Mouse (Mus musculus) liver, embryonic 15.5 days (tissue): Measurements from ENCODE around the gene Ctcf. TPM values are rescaled to one million over a fixed set of nuclear protein-coding genes. Genes with fewer than 3 reads are reported as not detected.

Experiments used
- ATAC-seq: fragments of 200-750 bp; cut with Nextera tagmentation; 2 replicates; pipeline ENCODE4 v1.8.0; 2017; ENCODE audit warnings: moderate number of reproducible peaks, mild to moderate bottlenecking, moderate library complexity; ENCODE audit not compliant: insufficient read depth
- H3K27ac ChIP-seq: fragments of 300-500 bp; sonication (generic); replicated peaks from 2 replicates; pipeline ENCODE4 v1.5.1; 2015; ENCODE audit warnings: mild to moderate bottlenecking, inconsistent platforms
- H3K27me3 ChIP-seq: fragments of 300-500 bp; sonication (generic); 2 replicates; pipeline ENCODE4 v1.6.1; 2015; ENCODE audit warnings: mild to moderate bottlenecking, inconsistent platforms
- H3K36me3 ChIP-seq: fragments of 300-500 bp; sonication (generic); replicated peaks from 2 replicates; pipeline ENCODE4 v1.6.1; 2015; ENCODE audit warnings: moderate library complexity, mild to moderate bottlenecking, inconsistent platforms
- H3K4me1 ChIP-seq: fragments of 300-500 bp; sonication (generic); replicated peaks from 2 replicates; pipeline ENCODE4 v1.6.1; 2015; ENCODE audit warnings: inconsistent platforms
- H3K4me2 ChIP-seq: fragments of 300-500 bp; sonication (generic); 2 replicates; pipeline ENCODE4 v1.6.1; 2015; ENCODE audit warnings: moderate library complexity, mild to moderate bottlenecking, inconsistent platforms
- H3K4me3 ChIP-seq: fragments of 300-500 bp; sonication (generic); replicated peaks from 2 replicates; pipeline ENCODE4 v1.5.1; 2015; ENCODE audit warnings: mild to moderate bottlenecking, inconsistent platforms
- H3K9ac ChIP-seq: fragments of 300-500 bp; sonication (generic); 2 replicates; pipeline ENCODE4 v1.6.1; 2015; ENCODE audit warnings: moderate library complexity, mild to moderate bottlenecking, inconsistent platforms
- H3K9me3 ChIP-seq: fragments of 300-500 bp; sonication (generic); replicated peaks from 2 replicates; pipeline ENCODE4 v1.6.1; 2016; ENCODE audit warnings: inconsistent platforms
- WGBS: fragments of 180-500 bp; shearing (Covaris S2); methylation state at CpG from one replicate; pipeline ENCODE4 v1.1.7; 2015; ENCODE audit warnings: mixed read lengths; ENCODE audit not compliant: insufficient replicate concordance; 5-methylcytosine and 5-hydroxymethylcytosine counted together
- polyA plus RNA-seq: library from polyadenylated mRNA; unstranded; fragments of >200 nt; fragmentation: Nextera tagmentation; extraction: Ambion mirVana; gene quantifications from 2 replicates; pipeline ENCODE4 v1.2.1, GENCODE M21; 2015

Gene Ctcf
- polyA plus RNA-seq, 1 experiment from 2014 or later: 62.0 TPM

DNA sequence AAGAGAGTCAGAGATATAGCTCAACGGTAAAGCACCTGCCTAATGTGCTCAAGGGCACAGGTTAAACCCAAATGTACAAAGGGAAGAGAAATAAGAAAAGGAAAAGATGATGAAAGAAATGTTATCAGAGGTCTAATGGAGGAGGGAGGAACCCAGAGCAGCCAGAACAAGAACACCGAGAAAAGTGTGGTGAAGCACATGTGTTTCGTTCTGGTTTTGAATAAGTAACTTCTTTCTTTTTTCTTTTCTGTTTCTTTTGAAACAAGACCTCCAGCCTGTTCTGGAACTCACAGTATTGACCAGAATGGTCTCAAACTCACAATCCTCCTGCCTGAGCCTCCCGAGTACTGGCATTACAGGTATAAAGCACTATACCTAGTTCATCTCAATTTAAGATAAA lies 7.0 kb upstream of the Ctcf start:
- WGBS: 78% methylated on average over 4 of the region's 4 CpGs
- no peaks in the 10 kb centered on the region for H3K36me3 ChIP-seq

DNA sequence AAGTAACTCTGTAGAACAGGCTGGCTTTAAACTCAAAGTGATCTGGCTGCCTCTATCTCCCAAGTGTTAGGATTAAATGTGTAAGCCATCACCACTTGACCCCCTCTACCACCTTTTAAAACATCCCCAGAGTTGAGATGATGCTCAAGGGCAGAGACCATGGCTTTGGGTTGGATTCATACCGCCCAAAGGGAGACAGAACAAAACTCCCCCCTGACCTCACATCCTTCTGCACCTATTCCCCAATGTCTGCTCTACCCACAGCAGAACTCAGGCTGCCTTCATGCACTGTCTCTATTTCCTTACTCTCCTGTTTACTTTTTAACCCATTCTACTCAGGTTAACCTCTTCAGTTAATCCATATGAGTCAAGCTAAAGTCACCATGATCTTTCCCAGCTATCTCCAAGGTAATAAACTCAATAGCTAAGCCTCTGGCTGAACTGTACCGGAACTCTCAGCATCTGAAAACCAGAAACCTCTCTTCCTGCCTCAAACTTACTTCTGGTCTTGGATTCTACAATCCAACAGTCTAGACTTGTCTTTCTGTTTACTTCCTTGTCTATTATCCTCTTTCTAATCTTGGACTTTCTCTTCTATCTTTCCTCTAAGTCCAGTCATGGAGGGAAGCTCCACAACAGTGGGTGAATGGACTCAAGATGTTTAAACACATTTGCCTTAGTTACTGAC lies 1.5 kb upstream of the Ctcf start:
- peaks cover 9% of the 10 kb centered on the region; the same call in 1 of the 2 replicates for H3K36me3 ChIP-seq
- WGBS: 74% methylated on average over 2 of the region's 2 CpGs
- no peaks in the 10 kb centered on the region for H3K27me3 ChIP-seq
- no peaks in the 10 kb centered on the region for H3K9me3 ChIP-seq
- peaks cover 33% of the 10 kb centered on the region for H3K4me1 ChIP-seq
- no peak overlapping the region for H3K9ac ChIP-seq
- no peak overlapping the region for H3K27ac ChIP-seq
- ATAC-seq: no peak
- H3K4me2 ChIP-seq: peak overlapping the region; percentile 99
- peak overlapping the region; percentile 97 for H3K4me3 ChIP-seq

More for the DNA sequence above, 7.0 kb upstream of the Ctcf start:
- H3K4me1 ChIP-seq: peaks cover 3% of the 10 kb centered on the region; the same call in 1 of the 2 replicates
- ATAC-seq: no peak
- H3K9me3 ChIP-seq: no peaks in the 10 kb centered on the region
- H3K9ac ChIP-seq: no peak overlapping the region
- no peaks in the 10 kb centered on the region for H3K27me3 ChIP-seq
- H3K4me2 ChIP-seq: no peak overlapping the region
- no peak overlapping the region for H3K27ac ChIP-seq
- no peak overlapping the region for H3K4me3 ChIP-seq

DNA sequence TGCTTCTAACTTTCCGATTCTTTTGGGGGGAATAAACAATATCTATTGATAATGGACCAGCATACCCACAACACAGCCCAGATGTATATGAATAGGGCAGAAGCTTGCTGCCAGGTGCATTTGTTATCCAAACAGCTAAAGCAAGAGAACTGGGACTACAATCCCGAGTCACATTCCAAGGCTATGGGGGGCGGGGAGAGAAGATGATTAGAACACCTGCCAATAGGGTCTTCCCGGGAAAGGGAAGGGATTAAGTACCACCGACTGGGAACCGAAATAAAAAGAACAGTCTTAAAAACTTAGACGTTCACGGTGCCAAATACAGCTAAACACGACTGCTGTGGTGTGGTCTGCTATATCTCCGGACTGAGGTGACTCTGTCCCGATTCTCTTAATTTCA lies 887 bp upstream of the Ctcf start:
- peaks cover 37% of the 10 kb centered on the region for H3K4me1 ChIP-seq
- 5% methylated on average over 11 of the region's 11 CpGs for WGBS
- ATAC-seq: no peak
- H3K4me3 ChIP-seq: peak overlapping the region; percentile 97
- H3K4me2 ChIP-seq: peak overlapping the region; percentile 99
- no peaks in the 10 kb centered on the region for H3K9me3 ChIP-seq
- H3K9ac ChIP-seq: peak overlapping the region; percentile 70
- H3K27ac ChIP-seq: peak overlapping the region; percentile 100
- peaks cover 9% of the 10 kb centered on the region; the same call in 1 of the 2 replicates for H3K36me3 ChIP-seq
- H3K27me3 ChIP-seq: no peaks in the 10 kb centered on the region

DNA sequence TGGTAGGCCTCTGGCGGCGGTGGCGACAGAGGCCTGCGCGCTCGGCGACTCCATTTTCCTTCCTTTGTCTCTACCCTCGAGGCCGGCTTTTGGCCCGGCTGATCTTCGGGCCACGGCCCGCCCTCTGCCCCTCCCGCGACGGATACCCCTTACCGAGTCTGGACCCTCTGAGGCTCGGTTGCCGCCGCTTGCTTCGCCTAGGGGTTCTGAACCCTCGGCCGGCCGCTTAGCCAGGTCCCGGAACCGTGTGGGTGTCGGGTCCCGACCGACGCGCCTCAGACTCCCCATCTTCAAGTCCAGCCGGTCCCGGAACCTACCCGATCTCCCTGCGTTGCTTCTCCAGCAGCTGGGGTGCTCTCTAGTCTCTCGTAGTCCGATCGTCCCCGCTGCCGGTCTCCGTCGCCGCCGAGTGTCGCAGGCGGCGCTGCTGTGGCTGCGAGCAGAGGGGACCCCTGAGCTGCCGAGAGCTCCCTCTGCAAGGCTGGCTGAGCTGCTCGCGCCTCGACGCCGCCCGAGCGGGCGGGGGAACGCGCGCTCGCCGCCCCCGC lies 669 bp downstream of the Ctcf start, which contains the start of gene Agrp:
Agrp (minus strand) TSS at position 431 of the 548 bp plus-strand sequence.
- Histone ChIP-seq H3K9me3 (no peaks in the 10 kb centered on the region), H3K4me3 (peak within 1 kb of the TSS; percentile 97), H3K27me3 (no peaks in the 10 kb centered on the region), H3K27ac (peak within 1 kb of the TSS; percentile 100), H3K36me3 (peaks cover 9% of the 10 kb centered on the region; the same call in 1 of the 2 replicates), H3K4me2 (peak within 1 kb of the TSS; percentile 99), H3K9ac (peak within 1 kb of the TSS; percentile 99), H3K4me1 (peaks cover 39% of the 10 kb centered on the region)
- peak; percentile 30 for ATAC-seq
- WGBS: 1% methylated on average over 63 of the region's 63 CpGs

- peak overlapping the region; percentile 99 for H3K9ac ChIP-seq
- H3K27me3 ChIP-seq: no peaks in the 10 kb centered on the region
- H3K9me3 ChIP-seq: no peaks in the 10 kb centered on the region
- H3K4me3 ChIP-seq: peak overlapping the region; percentile 97
- peaks cover 9% of the 10 kb centered on the region; the same call in 1 of the 2 replicates for H3K36me3 ChIP-seq
- H3K27ac ChIP-seq: peak overlapping the region; percentile 100
- under 1% methylated on average over 11 of the region's 11 CpGs for WGBS
- peaks cover 45% of the 10 kb centered on the region for H3K4me1 ChIP-seq
- peak overlapping the region; percentile 99 for H3K4me2 ChIP-seq
- no peak for ATAC-seq
These were observed 1.3 kb downstream of the Ctcf start for GRCm38 (mm10) chr8:105637601-105638041.

DNA sequence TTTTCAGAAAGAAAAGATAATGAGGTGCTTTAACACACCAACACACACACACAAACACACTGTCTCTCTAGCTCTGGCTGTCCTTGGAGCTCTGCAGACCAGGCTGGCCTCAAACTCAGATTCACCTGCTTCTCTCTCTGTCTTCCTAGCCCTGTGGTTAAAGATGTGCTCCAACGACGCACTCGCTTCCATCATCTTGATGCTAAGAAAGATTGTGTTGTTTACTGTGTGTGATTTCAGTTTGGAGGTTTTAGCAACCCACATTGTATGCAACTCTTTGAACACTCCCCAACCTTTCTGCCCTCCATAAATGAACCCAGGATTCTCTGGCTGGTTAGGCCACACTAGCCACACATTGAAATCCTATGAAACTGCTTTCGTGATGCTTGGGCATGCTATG lies 2.1 kb downstream of the Ctcf start:
- H3K36me3 ChIP-seq: peaks cover 14% of the 10 kb centered on the region
- peak overlapping the region; percentile 99 for H3K9ac ChIP-seq
- H3K27me3 ChIP-seq: no peaks in the 10 kb centered on the region
- H3K9me3 ChIP-seq: no peaks in the 10 kb centered on the region
- H3K4me3 ChIP-seq: peak overlapping the region; percentile 97
- H3K4me1 ChIP-seq: peaks cover 46% of the 10 kb centered on the region
- H3K4me2 ChIP-seq: peak overlapping the region; percentile 99
- WGBS: 63% methylated on average over 4 of the region's 4 CpGs
- no peak for ATAC-seq
- H3K27ac ChIP-seq: no peak overlapping the region

DNA sequence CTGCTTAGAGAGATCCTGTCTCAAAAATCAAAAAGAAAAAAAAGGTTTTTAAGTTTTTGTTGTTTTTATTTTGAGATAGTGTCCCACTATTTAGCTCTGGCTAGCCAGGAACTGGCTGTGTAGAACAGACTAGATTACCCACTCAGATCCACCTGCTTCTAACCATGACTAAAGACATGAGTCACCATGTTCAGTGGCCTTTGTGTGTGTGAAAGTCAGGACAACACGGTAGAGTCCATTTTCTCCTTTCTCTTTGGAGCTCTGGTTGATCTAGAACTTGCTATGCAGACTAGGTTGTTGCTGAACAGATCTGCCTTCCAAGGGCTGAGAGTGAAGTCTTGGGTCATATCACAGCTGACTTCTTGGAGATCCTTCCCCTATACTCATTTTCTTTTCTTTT lies 3.5 kb downstream of the Ctcf start:
- whole genome bisulfite sequencing: 63% methylated on average over 1 of the region's 1 CpGs

GRCm38 (mm10) chr8:105640511-105640910 lies 4.1 kb downstream of the Ctcf start:
- Histone ChIP-seq H3K9ac (no peak overlapping the region), H3K4me1 (peaks cover 37% of the 10 kb centered on the region), H3K36me3 (peaks cover 31% of the 10 kb centered on the region), H3K27ac (no peak overlapping the region), H3K4me2 (no peak overlapping the region), H3K9me3 (no peaks in the 10 kb centered on the region), H3K4me3 (no peak overlapping the region), H3K27me3 (no peaks in the 10 kb centered on the region)
- ATAC-seq: no peak
- 91% methylated on average over 2 of the region's 2 CpGs for WGBS

More for the DNA sequence above, 3.5 kb downstream of the Ctcf start:
- Histone ChIP-seq H3K9ac (0 out of 2 replicates have a peak overlapping the region, but pooled peaks have one; percentile 25), H3K27ac (peak overlapping the region; percentile 14; the same call in 1 of the 2 replicates), H3K27me3 (no peaks in the 10 kb centered on the region), H3K4me3 (no peak overlapping the region), H3K9me3 (no peaks in the 10 kb centered on the region), H3K36me3 (peaks cover 25% of the 10 kb centered on the region), H3K4me2 (0 out of 2 replicates have a peak overlapping the region, but pooled peaks have one; percentile 2), H3K4me1 (peaks cover 43% of the 10 kb centered on the region)
- no peak for ATAC-seq

DNA sequence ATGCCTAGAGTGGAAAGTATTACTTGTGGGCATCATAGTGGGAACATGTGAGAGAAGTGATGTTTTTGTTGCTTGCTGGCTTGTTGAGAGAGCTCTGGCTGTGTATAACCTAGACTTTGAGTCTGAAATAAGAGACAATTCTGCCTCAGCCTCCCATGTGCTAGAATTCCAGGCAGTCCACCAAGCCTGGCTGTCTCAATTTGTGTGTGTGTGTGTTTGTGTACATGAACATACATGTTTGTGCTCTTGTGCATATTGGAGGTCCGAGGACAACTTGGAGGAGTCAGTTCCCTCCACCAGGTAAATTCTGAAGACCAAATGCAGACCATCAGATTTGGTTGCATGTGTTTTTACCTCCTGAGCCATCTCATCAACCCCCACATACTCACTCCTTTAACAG lies 8.8 kb downstream of the Ctcf start:
- Histone ChIP-seq H3K27me3 (no peaks in the 10 kb centered on the region), H3K4me2 (no peak overlapping the region), H3K9me3 (no peaks in the 10 kb centered on the region), H3K27ac (no peak overlapping the region), H3K4me3 (no peak overlapping the region), H3K9ac (no peak overlapping the region), H3K4me1 (peaks cover 13% of the 10 kb centered on the region), H3K36me3 (peaks cover 59% of the 10 kb centered on the region)
- WGBS: 95% methylated on average over 1 of the region's 1 CpGs
- ATAC-seq: no peak

DNA sequence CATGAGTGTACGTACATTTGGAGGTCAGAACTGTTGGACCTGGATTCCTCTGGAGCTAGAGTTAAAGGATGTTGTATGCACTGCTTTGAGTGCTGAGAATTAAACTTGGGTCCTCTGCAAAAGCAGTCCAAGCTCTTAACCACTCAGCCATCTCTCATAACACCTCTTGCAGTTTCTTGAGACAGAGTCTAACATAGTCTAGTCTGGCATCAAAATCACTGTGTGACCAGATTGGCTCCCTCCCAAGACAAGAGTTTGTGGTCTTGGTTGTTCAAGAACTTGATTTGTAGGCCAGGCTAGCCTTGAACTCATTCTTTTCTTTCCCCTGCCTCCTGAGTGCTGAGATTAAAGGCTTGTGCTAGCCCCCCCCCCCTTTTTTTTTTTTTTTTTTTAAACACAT lies 12.6 kb downstream of the Ctcf start:
- Histone ChIP-seq H3K4me2 (no peak overlapping the region), H3K27ac (no peak overlapping the region), H3K27me3 (no peaks in the 10 kb centered on the region), H3K4me1 (peaks cover 4% of the 10 kb centered on the region), H3K9me3 (no peaks in the 10 kb centered on the region), H3K4me3 (no peak overlapping the region), H3K36me3 (peaks cover 81% of the 10 kb centered on the region), H3K9ac (no peak overlapping the region)
- WGBS: 95% methylated on average over 1 of the region's 1 CpGs
- no peak for ATAC-seq

DNA sequence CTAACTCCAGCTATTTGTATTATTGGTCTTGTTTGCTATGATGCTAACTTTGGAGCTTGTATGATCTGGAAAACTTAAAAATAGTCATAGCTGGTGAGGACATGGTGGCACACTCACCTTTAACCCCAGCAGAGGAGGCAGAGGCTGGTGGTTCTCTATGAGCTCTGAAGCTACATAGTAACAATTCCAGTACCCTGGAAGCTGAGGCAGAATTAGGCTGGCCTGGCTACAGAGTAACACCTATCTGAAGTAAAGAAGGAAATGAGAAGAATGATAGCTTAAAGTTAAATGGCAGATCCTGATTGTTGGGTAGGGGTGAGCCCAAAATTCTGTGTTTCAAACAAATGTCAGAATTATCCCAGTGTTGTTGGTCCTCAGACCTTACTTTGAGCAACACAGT lies 21.3 kb downstream of the Ctcf start:
- ATAC-seq: no peak
- no peak overlapping the region for H3K9ac ChIP-seq
- no peak overlapping the region for H3K4me3 ChIP-seq
- no peaks in the 10 kb centered on the region for H3K9me3 ChIP-seq
- H3K36me3 ChIP-seq: peaks cover 41% of the 10 kb centered on the region
- no peaks in the 10 kb centered on the region for H3K27me3 ChIP-seq
- no peak overlapping the region for H3K4me2 ChIP-seq
- H3K4me1 ChIP-seq: no peaks in the 10 kb centered on the region
- no peak overlapping the region for H3K27ac ChIP-seq
